Mouse (Mus musculus) cortical plate, adult 2 months (tissue): ENCODE results near the gene Prr36. TPM values are rescaled to one million over a fixed set of nuclear protein-coding genes. Genes with fewer than 3 reads are reported as not detected.

Source experiments
- H3K27ac ChIP-seq: fragments of 200-500 bp; 2 replicates; pipeline ENCODE4 v1.5.1; 2012; ENCODE audit warnings: low read length, control low read depth, inconsistent platforms; ENCODE audit not compliant: insufficient read depth
- H3K4me1 ChIP-seq: fragments of 200-500 bp; 2 replicates; pipeline ENCODE4 v1.6.1; 2011; ENCODE audit warnings: low read length; ENCODE audit not compliant: control insufficient read depth, insufficient read depth
- H3K4me3 ChIP-seq: fragments of 200-500 bp; 2 replicates; pipeline ENCODE4 v1.5.1; 2011; ENCODE audit warnings: mild to moderate bottlenecking, low read length, control low read depth; ENCODE audit not compliant: insufficient read depth
- CTCF ChIP-seq: fragments of 200-500 bp; IDR thresholded peaks from 2 replicates; pipeline ENCODE4 v1.5.1; 2011; ENCODE audit warnings: mild to moderate bottlenecking, control low read depth, low read length; ENCODE audit not compliant: insufficient read depth; ENCODE audit errors: extremely low read depth
- POLR2A ChIP-seq: fragments of 200-500 bp; IDR thresholded peaks from 2 replicates; pipeline ENCODE4 v1.6.1; 2011; ENCODE audit warnings: mild to moderate bottlenecking, low read length, control low read depth; ENCODE audit not compliant: insufficient read depth; ENCODE audit errors: extremely low read depth
- polyA plus RNA-seq: library from polyadenylated mRNA; depleted of rRNA; stranded (reverse); fragments of >200 nt; gene quantifications from 2 replicates; pipeline ENCODE4 v1.2.3, GENCODE M21; 2012

The Prr36 gene
- polyA plus RNA-seq, 1 experiment, result 16.7 TPM

DNA sequence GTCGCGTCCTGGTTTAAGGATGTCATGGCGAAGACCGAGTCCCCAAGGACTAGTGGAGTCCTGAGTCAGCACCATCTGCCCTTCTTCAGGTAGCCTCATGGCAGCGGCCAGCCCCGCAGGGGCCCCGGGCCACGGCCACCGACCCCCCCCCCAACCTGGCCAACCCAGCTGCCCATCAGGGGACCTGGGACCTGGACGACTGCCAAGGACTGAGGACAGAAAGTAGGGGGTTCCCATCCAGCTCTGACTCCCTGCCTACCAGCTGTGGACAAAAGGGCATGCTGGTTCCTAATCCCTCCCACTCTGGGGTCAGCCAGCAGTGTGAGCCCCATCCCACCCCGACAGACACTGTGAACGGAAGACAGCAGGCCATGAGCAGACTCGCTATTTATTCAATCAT is 28.5 kb upstream of the Prr36 start:
- TF ChIP-seq POLR2A (no peak), CTCF (no peak)
- no peak overlapping the region for H3K4me3 ChIP-seq
- H3K4me1 ChIP-seq, result no peaks in the 10 kb centered on the region
- no peak overlapping the region for H3K27ac ChIP-seq

DNA sequence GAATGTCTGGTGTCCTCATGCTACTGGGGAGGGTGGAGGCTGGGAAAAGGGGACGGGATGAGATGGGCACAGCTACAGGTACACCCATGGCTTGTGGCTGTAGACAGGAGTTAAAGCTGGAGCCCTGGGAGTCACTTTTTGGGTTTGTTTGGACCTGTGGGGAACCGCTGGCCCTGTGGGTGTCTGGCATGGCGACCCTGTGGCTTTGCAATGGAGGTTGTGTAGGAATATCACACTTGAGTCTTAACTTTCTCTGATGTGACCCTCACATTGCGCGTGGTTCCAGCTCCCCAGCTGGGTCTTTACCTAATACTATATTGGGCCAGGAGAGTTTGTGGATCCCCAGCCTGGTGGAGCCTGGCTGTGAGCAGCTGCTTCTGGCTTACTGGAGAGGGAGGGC is 27.8 kb upstream of the Prr36 start:
- TF ChIP-seq CTCF (no peak), POLR2A (no peak)
- H3K4me1 ChIP-seq, result peaks cover 2% of the 10 kb centered on the region
- no peak overlapping the region for H3K27ac ChIP-seq
- no peak overlapping the region for H3K4me3 ChIP-seq

DNA sequence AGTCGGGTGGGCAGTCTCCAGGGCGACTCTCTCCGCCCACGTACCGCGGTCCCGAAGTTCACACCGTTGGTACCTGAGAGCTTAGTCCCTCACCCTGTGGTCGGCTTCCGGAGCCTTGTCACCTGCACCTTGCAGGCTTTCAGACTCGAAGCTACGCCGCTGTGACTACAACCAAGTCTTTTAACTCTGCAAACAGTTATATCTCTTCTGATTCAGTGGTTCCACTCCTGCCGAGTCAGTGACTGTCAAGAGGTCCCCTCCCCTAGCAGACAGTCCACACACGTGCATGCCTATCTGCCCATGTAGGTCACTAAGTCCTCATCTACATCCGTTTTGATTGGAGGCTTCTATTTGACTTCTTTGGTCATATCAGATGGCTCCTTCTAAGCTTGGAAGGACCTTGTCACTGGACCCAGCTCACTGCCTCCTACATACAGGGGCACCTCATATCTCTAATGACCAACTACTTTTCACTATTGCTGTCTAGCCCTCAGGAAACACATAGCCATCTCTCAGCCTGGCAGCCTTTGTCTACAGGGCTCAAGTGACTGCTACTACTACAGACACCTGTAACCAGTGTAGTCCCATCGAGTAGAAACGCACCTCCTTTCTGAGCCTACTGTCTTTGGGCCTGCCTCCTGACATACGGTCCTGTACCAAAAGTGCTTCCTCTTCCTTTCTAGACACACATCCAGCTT is 22.1 kb upstream of the Prr36 start:
- H3K4me3 ChIP-seq, result peak overlapping the region; percentile 81
- TF ChIP-seq CTCF (no peak), POLR2A (peak; percentile 25; the same call in 1 of the 2 replicates)
- H3K27ac ChIP-seq, result no peak overlapping the region
- H3K4me1 ChIP-seq, result peaks cover 5% of the 10 kb centered on the region

DNA sequence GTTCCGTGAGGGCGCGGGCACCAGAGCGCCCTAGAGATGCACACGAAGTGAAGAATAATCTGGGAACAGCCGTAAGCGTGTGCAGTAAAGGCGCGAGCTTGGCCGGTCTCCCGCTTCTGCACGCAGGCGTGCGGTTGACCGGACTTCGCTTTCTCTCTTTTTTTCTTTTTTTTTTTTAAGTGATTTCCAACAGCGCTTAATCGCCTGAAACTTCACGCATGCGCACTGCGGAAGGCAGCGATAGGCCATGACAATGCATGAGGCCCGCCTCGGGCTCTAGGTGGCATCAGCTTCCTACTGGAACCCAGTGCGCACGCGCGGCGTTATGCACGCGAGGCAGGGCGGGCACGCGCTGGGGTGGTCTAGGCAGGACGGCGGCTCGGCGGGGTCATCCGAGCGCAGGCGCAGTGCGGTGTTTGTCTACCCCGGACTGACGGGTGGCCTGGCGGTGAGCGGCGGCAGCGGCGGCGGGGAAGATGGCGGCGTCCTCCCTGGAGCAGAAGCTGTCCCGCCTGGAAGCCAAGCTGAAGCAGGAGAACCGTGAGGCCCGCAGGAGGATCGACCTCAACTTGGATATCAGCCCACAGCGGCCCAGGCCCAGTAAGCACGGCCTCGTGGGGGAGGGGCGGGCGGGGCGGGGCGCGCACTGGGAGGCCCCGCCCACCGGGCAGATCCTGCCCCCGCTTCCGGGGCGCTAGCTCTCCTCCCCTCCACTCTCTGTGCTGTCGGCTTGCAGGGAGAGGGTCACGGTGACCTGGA is 21.4 kb upstream of the Prr36 start, which contains the start of the genes Map2k7 and Gm49320:
Map2k7 (plus strand) TSS at position 307 of the 759 bp plus-strand sequence.
Gm49320 (plus strand) TSS at position 432 of the 759 bp plus-strand sequence.
- Histone ChIP-seq H3K4me3 (peak within 1 kb of the TSS; percentile 81), H3K27ac (peak within 1 kb of the TSS; percentile 62), H3K4me1 (peaks cover 5% of the 10 kb centered on the region)
- peak; percentile 24; the same call in 1 of the 2 replicates for TF ChIP-seq CTCF
- TF ChIP-seq POLR2A, result peak; percentile 57

DNA sequence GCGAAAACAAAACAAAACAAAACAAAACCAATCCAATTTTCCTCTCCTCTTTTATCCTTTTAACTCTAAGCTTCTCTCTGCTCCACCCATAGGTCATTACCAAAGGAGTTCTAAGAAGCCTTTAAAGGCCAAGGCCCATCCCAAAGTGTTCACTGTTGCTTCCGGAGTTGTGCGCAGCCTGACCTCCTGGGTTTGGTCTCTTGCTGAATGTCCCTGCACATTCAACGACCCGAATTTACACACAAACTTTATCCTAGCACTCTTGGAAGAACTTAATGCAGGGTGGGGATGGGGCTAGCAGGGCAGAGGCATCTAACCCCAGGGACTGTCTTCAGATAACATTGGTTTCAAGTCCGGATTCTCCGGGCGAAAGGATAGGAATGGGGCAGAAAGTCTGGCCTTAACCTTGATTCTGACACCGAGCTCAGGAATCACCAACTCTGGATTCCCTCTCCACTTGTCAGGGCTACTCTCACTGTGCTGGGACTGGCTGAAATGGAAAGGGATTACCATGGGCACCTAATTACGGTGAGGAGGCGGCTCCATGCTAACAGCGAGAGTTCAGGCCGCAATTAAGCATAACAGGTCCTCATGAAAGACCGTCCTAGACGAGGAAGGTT is 20.7 kb upstream of the Prr36 start:
- Histone ChIP-seq H3K4me3 (peak overlapping the region; percentile 81), H3K4me1 (peaks cover 5% of the 10 kb centered on the region), H3K27ac (peak overlapping the region; percentile 61)
- TF ChIP-seq CTCF, result no peak
- no peak for TF ChIP-seq POLR2A

DNA sequence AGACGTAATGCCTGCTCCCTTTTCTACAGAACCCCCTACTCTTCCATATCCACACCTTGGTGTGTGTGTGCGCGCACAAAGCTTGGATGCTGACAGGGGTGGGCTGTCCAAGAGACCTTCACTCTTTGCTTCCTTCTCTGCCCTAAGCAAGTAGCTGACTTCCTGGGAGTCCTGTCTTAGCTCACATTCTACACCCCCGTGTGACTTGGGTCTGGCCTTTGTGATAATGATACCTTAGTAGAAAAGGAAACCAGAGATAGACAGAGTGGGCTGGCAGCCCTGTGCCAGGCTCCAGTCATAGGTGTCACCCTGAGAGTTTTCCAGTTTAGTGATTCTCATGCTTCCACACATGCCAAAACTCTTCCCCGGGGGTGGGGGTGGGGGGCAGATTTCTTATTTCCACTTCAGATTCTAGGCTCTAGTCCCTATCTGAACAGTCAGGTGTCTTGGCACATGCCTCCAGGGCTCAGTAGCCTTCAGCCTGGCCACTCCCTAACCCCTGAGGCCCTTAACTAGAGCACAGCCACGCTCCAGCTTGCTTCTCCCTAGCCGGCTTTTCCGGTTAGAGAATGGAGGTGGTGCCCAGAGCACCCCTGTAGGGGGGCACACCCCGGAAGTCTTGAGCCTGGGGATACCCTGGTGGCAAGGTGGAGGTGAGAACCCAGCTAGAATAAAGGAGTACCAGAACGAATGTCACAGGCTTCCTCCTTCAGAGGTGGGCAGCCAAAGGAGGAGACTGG is 13.5 kb upstream of the Prr36 start:
- TF ChIP-seq CTCF (no peak), POLR2A (no peak)
- no peak overlapping the region for H3K27ac ChIP-seq

DNA sequence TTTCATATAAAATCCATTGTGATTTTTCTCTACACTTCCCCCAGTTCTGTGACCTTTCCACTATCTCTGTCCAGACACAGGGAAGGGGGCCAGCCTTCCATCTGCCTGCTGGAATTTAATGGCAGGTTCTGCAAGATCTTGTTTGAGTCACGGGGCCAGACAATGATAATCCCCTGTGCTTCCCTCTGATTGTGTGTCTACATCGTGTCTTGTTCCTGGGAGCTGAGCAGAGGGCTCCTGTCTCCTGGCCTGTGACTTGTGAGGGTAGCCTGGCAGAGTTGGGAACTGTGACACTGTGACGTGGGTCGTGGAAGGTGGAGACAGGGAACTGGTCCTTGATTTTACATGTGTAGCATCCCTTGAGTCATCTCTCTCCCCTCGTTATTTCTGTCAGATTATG is 12.5 kb upstream of the Prr36 start:
- Histone ChIP-seq H3K27ac (no peak overlapping the region), H3K4me1 (no peaks in the 10 kb centered on the region), H3K4me3 (no peak overlapping the region)
- TF ChIP-seq CTCF (no peak), POLR2A (no peak)

More for the DNA sequence above, 13.5 kb upstream of the Prr36 start:
- no peaks in the 10 kb centered on the region for H3K4me1 ChIP-seq
- H3K4me3 ChIP-seq, result no peak overlapping the region

DNA sequence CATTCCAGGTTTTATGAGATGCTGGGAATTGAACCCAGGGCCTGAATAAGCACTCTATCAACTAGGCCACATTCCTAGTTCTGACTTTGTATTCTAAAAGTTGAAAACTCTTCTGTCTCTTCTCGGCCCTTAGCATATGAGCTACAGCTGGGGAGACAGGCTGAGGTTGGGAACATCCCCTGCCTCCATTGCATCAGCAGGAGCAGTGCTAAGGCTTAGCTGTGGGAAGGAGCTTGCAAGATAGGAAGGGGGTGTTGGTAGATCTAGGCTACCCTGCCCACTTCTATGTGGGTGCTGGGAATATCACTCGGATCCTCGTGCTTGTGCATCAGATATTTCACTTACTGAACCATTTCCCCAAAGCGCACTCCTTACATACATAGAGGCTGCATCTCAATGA is 10.7 kb upstream of the Prr36 start:
- no peak overlapping the region for H3K27ac ChIP-seq
- TF ChIP-seq CTCF, result no peak
- no peak for TF ChIP-seq POLR2A
- H3K4me1 ChIP-seq, result no peaks in the 10 kb centered on the region
- H3K4me3 ChIP-seq, result no peak overlapping the region

DNA sequence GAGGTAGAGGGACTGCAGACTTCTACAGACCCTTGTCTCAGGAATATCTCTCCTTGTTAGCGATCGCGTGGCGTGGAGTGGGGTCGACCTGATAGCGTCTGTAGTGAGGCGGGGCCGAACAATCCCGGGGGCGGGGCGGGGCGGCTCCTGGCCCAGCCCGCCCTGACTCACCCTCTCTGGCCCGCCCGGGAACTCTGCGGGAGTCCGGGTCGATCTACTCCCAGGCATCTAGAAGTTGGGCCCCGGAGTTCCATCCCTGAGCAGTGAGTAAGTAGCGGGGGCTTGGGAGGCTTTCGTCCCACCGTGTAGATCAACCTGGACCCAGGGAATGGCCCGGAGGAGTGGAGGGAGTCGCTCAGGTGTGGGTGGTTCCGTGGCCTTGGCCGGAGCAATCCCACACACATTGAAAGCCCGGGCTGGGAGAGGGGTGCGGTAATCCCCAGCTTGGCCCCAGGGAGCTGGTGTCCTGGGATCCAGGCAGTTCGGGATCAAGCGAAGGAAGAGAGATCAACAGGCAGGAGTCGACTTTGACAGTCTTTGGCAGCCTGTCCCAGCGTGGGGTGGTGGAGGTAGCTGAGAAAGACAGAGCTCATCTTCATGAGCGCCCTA is 9.6 kb upstream of the Prr36 start, which contains the start of gene Lrrc8e:
Lrrc8e (plus strand) TSS at position 89 of the 609 bp plus-strand sequence.
- no peak for TF ChIP-seq POLR2A
- no peak for TF ChIP-seq CTCF
- Histone ChIP-seq H3K4me1 (no peaks in the 10 kb centered on the region), H3K4me3 (no peak within 1 kb of the TSS), H3K27ac (no peak within 1 kb of the TSS)
